Mouse (Mus musculus) forebrain, embryonic 11.5 days (tissue): Measurements from ENCODE around the gene Sgcd. TPM values are rescaled to one million over a fixed set of nuclear protein-coding genes. Genes with fewer than 3 reads are reported as not detected.

ENCODE experiments used
- ATAC-seq: fragments of 200-750 bp; cut with Nextera tagmentation; replicated peaks from 2 replicates; pipeline ENCODE4 v1.8.0; 2017; ENCODE audit warnings: moderate TSS enrichment; ENCODE audit not compliant: low FRiP score
- DNase-seq: peaks from one replicate; pipeline ENCODE4 v3.0.0-alpha.2; 2017; ENCODE audit warnings: low spot score
- H3K27ac ChIP-seq: fragments of 300-500 bp; sonication (generic); 2 replicates; pipeline ENCODE4 v1.5.1; 2014; ENCODE audit warnings: low read depth, low read length
- H3K27me3 ChIP-seq: fragments of 300-500 bp; sonication (generic); 2 replicates; pipeline ENCODE4 v1.6.1; 2014; ENCODE audit warnings: mild to moderate bottlenecking, low read length, mixed read lengths; ENCODE audit not compliant: control insufficient read depth, insufficient read depth
- H3K36me3 ChIP-seq: fragments of 300-500 bp; sonication (generic); 2 replicates; pipeline ENCODE4 v1.6.1; 2014; ENCODE audit warnings: mild to moderate bottlenecking, low read length, moderate library complexity, mixed read lengths; ENCODE audit not compliant: control insufficient read depth, insufficient read depth
- H3K4me1 ChIP-seq: fragments of 300-500 bp; sonication (generic); replicated peaks from 2 replicates; pipeline ENCODE4 v1.6.1; 2014; ENCODE audit warnings: low read length, mixed read lengths; ENCODE audit not compliant: control insufficient read depth, insufficient read depth
- H3K4me2 ChIP-seq: fragments of 300-500 bp; sonication (generic); 2 replicates; pipeline ENCODE4 v1.6.1; 2014; ENCODE audit warnings: low read depth, mild to moderate bottlenecking, low read length, moderate library complexity, mixed read lengths; ENCODE audit not compliant: severe bottlenecking
- H3K4me3 ChIP-seq: fragments of 300-500 bp; sonication (generic); 2 replicates; pipeline ENCODE4 v1.5.1; 2014; ENCODE audit warnings: low read depth, low read length
- H3K9ac ChIP-seq: fragments of 300-500 bp; sonication (generic); 2 replicates; pipeline ENCODE4 v1.6.1; 2014; ENCODE audit warnings: low read length
- H3K9me3 ChIP-seq: fragments of 300-500 bp; sonication (generic); 2 replicates; pipeline ENCODE4 v1.6.1; 2016; ENCODE audit warnings: low read length, mixed read lengths; ENCODE audit not compliant: control insufficient read depth
- WGBS: fragments of 180-500 bp; shearing (Covaris S2); extraction: QIAGEN DNeasy Blood & Tissue Kit; methylation state at CpG from one replicate; pipeline ENCODE4 v1.1.7; 2014; 5-methylcytosine and 5-hydroxymethylcytosine counted together
- polyA plus RNA-seq: library from polyadenylated mRNA; unstranded; fragments of >200 nt; fragmentation: Nextera tagmentation; extraction: Ambion mirVana; gene quantifications from 2 replicates; pipeline ENCODE4 v1.2.1, GENCODE M21; 2014

Sgcd gene
- polyA plus RNA-seq = 2.3 TPM in 2 replicates

- ATAC-seq (peak; percentile 90), DNase-seq (peak; percentile 82)
- peaks cover 9% of the 10 kb centered on the region; the same call in 1 of the 2 replicates for H3K27me3 ChIP-seq
- H3K4me3 ChIP-seq = peak within 1 kb of the TSS; percentile 68
- H3K9ac ChIP-seq = peak within 1 kb of the TSS; percentile 77
- H3K9me3 ChIP-seq = no peaks in the 10 kb centered on the region
- H3K4me2 ChIP-seq = peak within 1 kb of the TSS; percentile 96
- under 1% methylated on average over 50 of the region's 67 CpGs for WGBS
- peaks cover 2% of the 10 kb centered on the region; the same call in 1 of the 2 replicates for H3K4me1 ChIP-seq
- H3K27ac ChIP-seq = 0 out of 2 replicates have a peak within 1 kb of the TSS, but pooled peaks have one; percentile 12
- H3K36me3 ChIP-seq = no peaks in the 10 kb centered on the region
Observed at GRCm38 (mm10) chr11:47988697-47989533, at the start of gene Sgcd. Gene Sgcd (minus strand): TSS chr11:47988969.

- no peaks in the 10 kb centered on the region for H3K36me3 ChIP-seq
- H3K9ac ChIP-seq = no peak overlapping the region
- ATAC-seq = no peak
- 64% methylated on average over 4 of the region's 4 CpGs for whole genome bisulfite sequencing
- H3K4me3 ChIP-seq = no peak overlapping the region
- no peaks in the 10 kb centered on the region for H3K27me3 ChIP-seq
- H3K9me3 ChIP-seq = no peaks in the 10 kb centered on the region
- H3K4me1 ChIP-seq = no peaks in the 10 kb centered on the region
- H3K4me2 ChIP-seq = no peak overlapping the region
- H3K27ac ChIP-seq = no peak overlapping the region
- no peak for DNase-seq
Observed at GRCm38 (mm10) chr11:48038051-48038450, 49.3 kb upstream of the Sgcd start.

GRCm38 (mm10) chr11:48012836-48013235 is 24.1 kb upstream of the Sgcd start:
- Histone ChIP-seq H3K9ac (no peak overlapping the region), H3K4me2 (no peak overlapping the region), H3K27me3 (no peaks in the 10 kb centered on the region), H3K9me3 (no peaks in the 10 kb centered on the region), H3K36me3 (no peaks in the 10 kb centered on the region), H3K4me3 (no peak overlapping the region), H3K4me1 (no peaks in the 10 kb centered on the region), H3K27ac (no peak overlapping the region)
- no peak for ATAC-seq
- 55% methylated on average over 3 of the region's 3 CpGs for WGBS
- no peak for DNase-seq

- peak overlapping the region; percentile 96 for H3K4me2 ChIP-seq
- WGBS = 0% methylated on average over 31 of the region's 31 CpGs
- peak; percentile 76 for DNase-seq
- H3K4me1 ChIP-seq = peaks cover 2% of the 10 kb centered on the region; the same call in 1 of the 2 replicates
- peaks cover 9% of the 10 kb centered on the region; the same call in 1 of the 2 replicates for H3K27me3 ChIP-seq
- 0 out of 2 replicates have a peak overlapping the region, but pooled peaks have one; percentile 12 for H3K27ac ChIP-seq
- ATAC-seq = peak; percentile 85
- no peaks in the 10 kb centered on the region for H3K36me3 ChIP-seq
- peak overlapping the region; percentile 77 for H3K9ac ChIP-seq
- no peaks in the 10 kb centered on the region for H3K9me3 ChIP-seq
- peak overlapping the region; percentile 68 for H3K4me3 ChIP-seq
Observed at GRCm38 (mm10) chr11:47988333-47988696, 454 bp downstream of the Sgcd start.

DNA sequence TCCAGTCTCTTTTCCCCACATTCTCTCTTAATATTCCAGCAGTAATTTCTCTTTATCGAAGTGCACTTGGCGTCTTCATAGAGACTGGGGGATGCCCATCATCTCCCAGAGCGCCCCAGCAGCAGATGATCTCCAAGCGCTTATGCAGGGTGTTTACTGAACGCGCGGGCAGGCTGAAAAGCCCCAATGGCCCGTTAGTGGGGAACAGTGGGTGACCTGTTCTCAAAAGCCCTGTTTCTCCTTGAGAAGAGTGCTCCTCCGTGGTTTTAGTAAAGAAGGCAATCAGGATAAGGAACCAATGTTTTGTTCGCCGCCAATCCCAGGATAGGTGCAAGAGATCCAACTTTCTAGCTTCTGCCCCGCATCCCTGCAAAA is 889 bp downstream of the Sgcd start:
- H3K9ac ChIP-seq = peak overlapping the region; percentile 77
- H3K27me3 ChIP-seq = peaks cover 9% of the 10 kb centered on the region; the same call in 1 of the 2 replicates
- peak overlapping the region; percentile 68 for H3K4me3 ChIP-seq
- WGBS = 12% methylated on average over 12 of the region's 12 CpGs
- DNase-seq = peak; percentile 53
- H3K27ac ChIP-seq = no peak overlapping the region
- peak overlapping the region; percentile 96 for H3K4me2 ChIP-seq
- ATAC-seq = no peak
- no peaks in the 10 kb centered on the region for H3K9me3 ChIP-seq
- H3K4me1 ChIP-seq = peaks cover 2% of the 10 kb centered on the region; the same call in 1 of the 2 replicates
- H3K36me3 ChIP-seq = no peaks in the 10 kb centered on the region

GRCm38 (mm10) chr11:47987251-47987892 is 1.4 kb downstream of the Sgcd start:
- peaks cover 9% of the 10 kb centered on the region; the same call in 1 of the 2 replicates for H3K27me3 ChIP-seq
- 66% methylated on average over 8 of the region's 8 CpGs for WGBS
- H3K4me3 ChIP-seq = peak overlapping the region; percentile 68; the same call in 1 of the 2 replicates
- 0 out of 2 replicates have a peak overlapping the region, but pooled peaks have one; percentile 77 for H3K9ac ChIP-seq
- ATAC-seq (no peak), DNase-seq (peak; percentile 50)
- H3K9me3 ChIP-seq = no peaks in the 10 kb centered on the region
- no peak overlapping the region for H3K27ac ChIP-seq
- H3K4me1 ChIP-seq = peaks cover 2% of the 10 kb centered on the region; the same call in 1 of the 2 replicates
- H3K4me2 ChIP-seq = peak overlapping the region; percentile 96; the same call in 1 of the 2 replicates
- H3K36me3 ChIP-seq = no peaks in the 10 kb centered on the region

- no peaks in the 10 kb centered on the region for H3K27me3 ChIP-seq
Observed at GRCm38 (mm10) chr11:47982152-47982551, 6.6 kb downstream of the Sgcd start.

DNA sequence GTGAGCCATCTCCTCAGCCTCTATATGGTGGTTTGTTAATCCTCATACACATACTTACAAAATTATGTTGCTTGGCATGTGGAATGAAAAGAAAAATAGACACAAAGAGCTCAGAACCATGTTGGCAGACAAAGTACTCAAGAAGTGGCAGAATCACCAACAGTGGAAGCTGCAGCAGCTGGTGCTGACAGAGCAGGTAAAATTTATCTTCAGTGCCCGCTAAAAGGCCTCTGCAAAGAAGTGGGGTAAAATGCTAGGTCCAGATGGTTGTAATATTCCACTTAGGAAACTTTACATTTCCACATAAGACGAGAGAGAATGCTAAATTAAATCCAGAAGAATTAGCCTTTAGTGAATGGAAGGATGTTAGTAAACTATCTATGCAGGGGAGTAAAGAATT is 7.7 kb downstream of the Sgcd start:
- no peak for DNase-seq
- WGBS = 76% methylated on average over 2 of the region's 2 CpGs

More at GRCm38 (mm10) chr11:47982152-47982551, 6.6 kb downstream of the Sgcd start:
- 70% methylated on average over 1 of the region's 1 CpGs for WGBS
- Histone ChIP-seq H3K4me1 (no peaks in the 10 kb centered on the region), H3K9ac (no peak overlapping the region), H3K27ac (no peak overlapping the region), H3K36me3 (no peaks in the 10 kb centered on the region), H3K9me3 (no peaks in the 10 kb centered on the region), H3K4me3 (no peak overlapping the region), H3K4me2 (no peak overlapping the region)
- DNase-seq (no peak), ATAC-seq (no peak)

More for the DNA sequence above, 7.7 kb downstream of the Sgcd start:
- H3K9me3 ChIP-seq = no peaks in the 10 kb centered on the region
- H3K27ac ChIP-seq = no peak overlapping the region
- no peak overlapping the region for H3K4me3 ChIP-seq
- ATAC-seq = no peak
- H3K4me2 ChIP-seq = no peak overlapping the region
- H3K27me3 ChIP-seq = no peaks in the 10 kb centered on the region
- no peaks in the 10 kb centered on the region for H3K36me3 ChIP-seq
- no peaks in the 10 kb centered on the region for H3K4me1 ChIP-seq
- no peak overlapping the region for H3K9ac ChIP-seq
